Mouse (Mus musculus) midbrain, embryonic 15.5 days (tissue): ENCODE measurements at regions not wholly inside any gene's neighbourhood (a gene's known extent, or its start where the extent isn't known, plus 50 kb on each side); places are given as distances from the start of the nearest gene placed in this dataset.

Experiments
- ATAC-seq: fragments of 200-750 bp; cut with Nextera tagmentation; replicated peaks from 2 replicates; pipeline ENCODE4 v1.8.0; 2017; ENCODE audit warnings: moderate TSS enrichment
- H3K27ac ChIP-seq: fragments of 300-500 bp; sonication (generic); 2 replicates; pipeline ENCODE4 v1.5.1; 2015; ENCODE audit warnings: mild to moderate bottlenecking, inconsistent platforms
- H3K27me3 ChIP-seq: fragments of 300-500 bp; sonication (generic); replicated peaks from 2 replicates; pipeline ENCODE4 v1.6.1; 2015; ENCODE audit warnings: inconsistent platforms
- H3K36me3 ChIP-seq: fragments of 300-500 bp; sonication (generic); replicated peaks from 2 replicates; pipeline ENCODE4 v1.6.1; 2015; ENCODE audit warnings: inconsistent platforms
- H3K4me1 ChIP-seq: fragments of 300-500 bp; sonication (generic); 2 replicates; pipeline ENCODE4 v1.6.1; 2015; ENCODE audit warnings: inconsistent platforms
- H3K4me2 ChIP-seq: fragments of 300-500 bp; sonication (generic); 2 replicates; pipeline ENCODE4 v1.6.1; 2015; ENCODE audit warnings: inconsistent platforms, mild to moderate bottlenecking, moderate library complexity
- H3K4me3 ChIP-seq: fragments of 300-500 bp; sonication (generic); 2 replicates; pipeline ENCODE4 v1.5.1; 2015; ENCODE audit warnings: mild to moderate bottlenecking, inconsistent platforms
- H3K9ac ChIP-seq: fragments of 300-500 bp; sonication (generic); 2 replicates; pipeline ENCODE4 v1.6.1; 2015; ENCODE audit warnings: mild to moderate bottlenecking, inconsistent platforms
- H3K9me3 ChIP-seq: fragments of 300-500 bp; sonication (generic); 2 replicates; pipeline ENCODE4 v1.6.1; 2016; ENCODE audit warnings: inconsistent platforms
- WGBS: fragments of 180-500 bp; shearing (Covaris S2); methylation state at CpG from one replicate; pipeline ENCODE4 v1.1.7; 2015; ENCODE audit warnings: mixed read lengths; 5-methylcytosine and 5-hydroxymethylcytosine counted together

DNA sequence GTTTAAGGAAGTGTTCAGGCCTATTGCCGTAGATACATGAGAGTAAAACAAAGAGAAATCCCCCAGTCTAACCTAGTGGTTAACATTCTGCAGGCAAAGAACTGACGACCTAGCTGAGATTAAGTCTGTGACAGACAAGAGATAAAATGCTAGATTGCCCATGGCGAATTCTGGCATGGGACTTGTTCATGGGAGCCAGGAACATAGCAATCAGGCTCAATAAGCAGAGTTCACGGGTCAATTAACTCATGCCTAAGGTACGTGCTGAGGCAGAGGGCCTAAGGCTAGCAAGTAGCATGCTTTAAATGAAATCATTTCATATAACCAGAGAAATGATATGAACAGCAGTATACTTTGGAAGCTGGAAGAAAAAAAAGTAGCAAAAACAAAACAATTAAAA is 1119.2 kb upstream of the Adgrl2 start:
- ATAC-seq: no peak
- Histone ChIP-seq H3K9ac (no peak overlapping the region), H3K27me3 (no peaks in the 10 kb centered on the region), H3K27ac (no peak overlapping the region), H3K4me1 (no peaks in the 10 kb centered on the region), H3K36me3 (no peaks in the 10 kb centered on the region), H3K4me2 (no peak overlapping the region), H3K9me3 (no peaks in the 10 kb centered on the region), H3K4me3 (no peak overlapping the region)
- 58% methylated on average over 5 of the region's 5 CpGs for WGBS

DNA sequence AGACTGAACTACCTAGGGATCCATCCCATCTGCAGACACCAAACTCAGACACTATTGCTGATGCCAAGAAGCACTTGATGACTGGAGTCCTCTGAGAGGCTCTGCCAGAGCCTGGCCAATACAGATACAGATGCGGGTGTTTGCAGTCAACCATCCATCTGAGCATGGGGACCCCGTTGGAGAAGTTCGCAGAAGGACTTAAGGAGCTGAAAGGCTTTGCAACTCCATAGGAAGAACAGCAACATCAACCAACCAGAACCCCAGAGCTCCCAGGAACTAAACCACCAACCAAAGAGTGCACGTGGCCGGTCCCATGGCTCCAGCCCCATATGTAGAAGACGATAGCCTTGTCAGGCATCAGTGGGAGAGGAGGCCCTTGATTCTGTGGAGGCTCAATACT is 1121.9 kb upstream of the Adgrl2 start:
- H3K27me3 ChIP-seq: no peaks in the 10 kb centered on the region
- H3K27ac ChIP-seq: no peak overlapping the region
- H3K36me3 ChIP-seq: no peaks in the 10 kb centered on the region
- no peak overlapping the region for H3K4me3 ChIP-seq
- no peak overlapping the region for H3K9ac ChIP-seq
- no peak for ATAC-seq
- no peak overlapping the region for H3K4me2 ChIP-seq
- WGBS: 96% methylated on average over 6 of the region's 6 CpGs
- H3K9me3 ChIP-seq: no peaks in the 10 kb centered on the region
- H3K4me1 ChIP-seq: no peaks in the 10 kb centered on the region

- H3K9ac ChIP-seq: no peak overlapping the region
- no peak overlapping the region for H3K4me2 ChIP-seq
- no peak for ATAC-seq
- no peak overlapping the region for H3K4me3 ChIP-seq
- H3K9me3 ChIP-seq: no peaks in the 10 kb centered on the region
- no peaks in the 10 kb centered on the region for H3K36me3 ChIP-seq
- no peaks in the 10 kb centered on the region for H3K4me1 ChIP-seq
- H3K27me3 ChIP-seq: no peaks in the 10 kb centered on the region
- WGBS: 80% methylated on average over 3 of the region's 3 CpGs
- no peak overlapping the region for H3K27ac ChIP-seq
These were observed 1129.5 kb upstream of the Adgrl2 start for GRCm38 (mm10) chr3:150119866-150120265.

DNA sequence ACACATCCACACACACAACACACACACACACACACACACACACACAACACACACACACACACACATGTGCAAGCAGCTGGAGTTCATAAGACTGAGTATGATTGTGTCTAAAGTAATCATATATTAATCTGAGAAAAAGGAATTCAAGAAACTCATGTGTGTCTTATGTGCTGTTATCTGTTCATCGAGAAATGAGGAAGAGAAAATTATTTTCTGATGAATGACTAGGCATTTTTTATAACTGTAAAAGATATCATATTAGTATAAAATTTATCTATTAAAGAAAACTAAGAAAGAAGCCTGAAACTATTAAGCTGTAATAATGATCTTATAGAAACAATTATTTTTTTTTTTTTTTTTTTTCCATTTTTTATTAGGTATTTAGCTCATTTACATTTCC is 1156.3 kb upstream of the Adgrl2 start:
- Histone ChIP-seq H3K36me3 (no peaks in the 10 kb centered on the region), H3K4me2 (no peak overlapping the region), H3K9ac (no peak overlapping the region), H3K27me3 (no peaks in the 10 kb centered on the region), H3K4me1 (no peaks in the 10 kb centered on the region), H3K27ac (no peak overlapping the region), H3K9me3 (no peaks in the 10 kb centered on the region), H3K4me3 (no peak overlapping the region)
- ATAC-seq: no peak
- WGBS: 95% methylated on average over 1 of the region's 1 CpGs

DNA sequence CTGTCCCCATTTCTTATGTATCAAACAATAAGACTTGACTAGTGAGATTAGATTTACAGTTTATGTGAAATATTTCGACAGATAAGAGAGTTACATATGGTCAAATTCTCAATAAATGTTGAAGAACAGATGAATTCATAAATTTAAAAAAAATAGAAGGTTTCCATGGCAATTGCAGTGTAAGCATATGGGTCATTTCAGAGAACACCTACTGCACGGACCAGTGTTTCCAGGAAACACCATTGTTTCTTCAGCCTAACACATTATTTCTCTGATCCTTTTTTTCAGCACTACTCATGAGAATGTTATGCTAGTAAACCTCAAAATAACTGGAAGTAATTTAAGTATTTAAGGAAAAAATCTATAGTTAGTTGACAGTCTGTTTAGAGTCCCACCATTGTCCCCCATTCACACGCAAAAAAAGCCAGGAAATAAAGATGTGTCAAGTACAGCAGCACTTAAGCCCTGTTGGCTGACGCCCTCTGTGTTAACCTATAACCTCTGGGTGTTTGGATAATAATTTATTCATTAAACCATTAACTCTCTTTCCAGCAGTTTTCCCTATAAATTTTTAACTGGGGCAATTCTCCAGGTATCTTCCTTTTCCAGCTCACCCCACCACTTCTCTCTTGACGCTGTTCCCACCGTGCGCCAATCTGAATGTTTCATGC is 1160.9 kb upstream of the Adgrl2 start:
- Histone ChIP-seq H3K9me3 (no peaks in the 10 kb centered on the region), H3K4me1 (no peaks in the 10 kb centered on the region), H3K9ac (no peak overlapping the region), H3K4me3 (no peak overlapping the region), H3K36me3 (no peaks in the 10 kb centered on the region), H3K27ac (no peak overlapping the region), H3K27me3 (no peaks in the 10 kb centered on the region), H3K4me2 (no peak overlapping the region)
- ATAC-seq: no peak
- WGBS: 78% methylated on average over 7 of the region's 7 CpGs

- Histone ChIP-seq H3K4me1 (no peaks in the 10 kb centered on the region), H3K9me3 (no peaks in the 10 kb centered on the region), H3K27ac (no peak overlapping the region), H3K4me3 (no peak overlapping the region), H3K4me2 (no peak overlapping the region), H3K9ac (no peak overlapping the region), H3K27me3 (no peaks in the 10 kb centered on the region), H3K36me3 (no peaks in the 10 kb centered on the region)
- ATAC-seq: no peak
- WGBS: 88% methylated on average over 8 of the region's 8 CpGs
These were observed 1161.4 kb upstream of the Adgrl2 start for GRCm38 (mm10) chr3:150151823-150152158.

- no peak overlapping the region for H3K4me2 ChIP-seq
- H3K4me1 ChIP-seq: no peaks in the 10 kb centered on the region
- H3K36me3 ChIP-seq: no peaks in the 10 kb centered on the region
- H3K27ac ChIP-seq: no peak overlapping the region
- 62% methylated on average over 3 of the region's 3 CpGs for WGBS
- H3K4me3 ChIP-seq: no peak overlapping the region
- H3K27me3 ChIP-seq: no peaks in the 10 kb centered on the region
- H3K9ac ChIP-seq: no peak overlapping the region
- no peaks in the 10 kb centered on the region for H3K9me3 ChIP-seq
- no peak for ATAC-seq
These were observed 1162.5 kb upstream of the Adgrl2 start for GRCm38 (mm10) chr3:150152893-150153292.

DNA sequence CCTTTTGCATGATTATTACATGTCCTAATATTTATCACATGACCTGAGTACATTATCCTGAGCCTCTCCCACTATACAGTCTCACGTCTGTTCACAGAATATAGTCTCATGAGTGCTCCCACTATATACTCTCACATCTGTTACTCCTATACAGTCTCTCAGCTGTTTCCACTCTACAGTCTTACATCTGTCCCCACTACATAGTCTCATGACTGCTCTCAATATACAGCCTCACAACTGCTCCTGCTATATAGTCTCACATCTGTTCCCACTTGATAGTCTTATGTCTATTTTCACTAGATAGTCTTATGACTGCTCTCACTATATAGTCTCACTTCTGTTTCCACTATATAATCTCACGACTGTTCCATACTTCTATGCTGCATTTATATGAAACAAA is 1195.5 kb upstream of the Adgrl2 start:
- Histone ChIP-seq H3K4me3 (no peak overlapping the region), H3K4me1 (no peaks in the 10 kb centered on the region), H3K9me3 (no peaks in the 10 kb centered on the region), H3K27ac (no peak overlapping the region), H3K9ac (no peak overlapping the region), H3K36me3 (no peaks in the 10 kb centered on the region), H3K4me2 (no peak overlapping the region), H3K27me3 (no peaks in the 10 kb centered on the region)
- 88% methylated on average over 2 of the region's 2 CpGs for WGBS
- ATAC-seq: no peak

DNA sequence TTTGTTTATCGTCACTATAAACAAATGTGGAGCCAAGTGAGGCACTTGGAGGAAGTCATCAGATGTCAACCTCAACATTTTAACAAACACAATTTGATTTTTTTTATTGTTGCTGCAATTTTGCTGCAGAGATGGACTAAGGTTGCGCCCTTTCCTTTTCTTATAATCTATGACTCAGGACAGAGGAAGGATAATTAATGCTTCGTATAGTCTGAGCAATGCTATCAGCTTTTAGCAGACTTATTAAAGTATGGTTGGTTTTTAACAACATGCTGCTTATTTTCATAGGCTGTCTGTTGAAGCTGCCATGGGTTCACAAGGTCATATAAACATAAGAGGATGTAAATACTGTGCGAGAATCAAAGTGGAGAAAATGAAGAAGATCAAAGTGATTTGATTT is 1202.8 kb upstream of the Adgrl2 start:
- no peak overlapping the region for H3K27ac ChIP-seq
- H3K36me3 ChIP-seq: no peaks in the 10 kb centered on the region
- no peak overlapping the region for H3K4me3 ChIP-seq
- no peaks in the 10 kb centered on the region for H3K9me3 ChIP-seq
- no peaks in the 10 kb centered on the region for H3K27me3 ChIP-seq
- H3K9ac ChIP-seq: no peak overlapping the region
- no peaks in the 10 kb centered on the region for H3K4me1 ChIP-seq
- ATAC-seq: no peak
- 82% methylated on average over 4 of the region's 4 CpGs for WGBS
- no peak overlapping the region for H3K4me2 ChIP-seq

- Histone ChIP-seq H3K9ac (no peak overlapping the region), H3K4me3 (no peak overlapping the region), H3K27ac (no peak overlapping the region), H3K36me3 (no peaks in the 10 kb centered on the region), H3K27me3 (no peaks in the 10 kb centered on the region), H3K4me1 (no peaks in the 10 kb centered on the region), H3K9me3 (no peaks in the 10 kb centered on the region), H3K4me2 (no peak overlapping the region)
- ATAC-seq: no peak
- 37% methylated on average over 5 of the region's 5 CpGs for WGBS
These were observed 1208.1 kb upstream of the Adgrl2 start for GRCm38 (mm10) chr3:150198492-150198891.

- no peaks in the 10 kb centered on the region for H3K36me3 ChIP-seq
- no peak overlapping the region for H3K27ac ChIP-seq
- no peaks in the 10 kb centered on the region for H3K27me3 ChIP-seq
- no peak overlapping the region for H3K9ac ChIP-seq
- H3K4me2 ChIP-seq: no peak overlapping the region
- H3K4me3 ChIP-seq: no peak overlapping the region
- no peaks in the 10 kb centered on the region for H3K9me3 ChIP-seq
- no peak for ATAC-seq
- no peaks in the 10 kb centered on the region for H3K4me1 ChIP-seq
These were observed 1215.5 kb upstream of the Adgrl2 start for GRCm38 (mm10) chr3:150205902-150206301.

- no peaks in the 10 kb centered on the region for H3K4me1 ChIP-seq
- H3K4me3 ChIP-seq: no peak overlapping the region
- no peaks in the 10 kb centered on the region for H3K36me3 ChIP-seq
- H3K27ac ChIP-seq: no peak overlapping the region
- WGBS: 95% methylated on average over 2 of the region's 2 CpGs
- no peaks in the 10 kb centered on the region for H3K9me3 ChIP-seq
- no peak for ATAC-seq
- H3K9ac ChIP-seq: no peak overlapping the region
- no peaks in the 10 kb centered on the region for H3K27me3 ChIP-seq
- no peak overlapping the region for H3K4me2 ChIP-seq
These were observed 1204.4 kb upstream of the Adgrl4 start for GRCm38 (mm10) chr3:150233279-150233678.

GRCm38 (mm10) chr3:150236946-150237600 is 1200.6 kb upstream of the Adgrl4 start:
- Histone ChIP-seq H3K9ac (no peak overlapping the region), H3K36me3 (no peaks in the 10 kb centered on the region), H3K4me2 (no peak overlapping the region), H3K4me1 (no peaks in the 10 kb centered on the region), H3K4me3 (no peak overlapping the region), H3K27me3 (no peaks in the 10 kb centered on the region), H3K9me3 (no peaks in the 10 kb centered on the region), H3K27ac (no peak overlapping the region)
- 79% methylated on average over 7 of the region's 7 CpGs for WGBS
- no peak for ATAC-seq
